Mouse (Mus musculus): ENCODE data around the gene Gm17651. TPM values are rescaled to one million over a fixed set of nuclear protein-coding genes. Genes with fewer than 3 reads are reported as not detected.

Gm17651 gene
- not detected in 2 replicates for polyA plus RNA-seq (2014; fragmentation: Nextera tagmentation; extraction: Ambion mirVana)

- no peak for TF ChIP-seq CTCF (IDR thresholded peaks at IDR 0.05; ENCODE audit: low read depth)
- no peak within 1 kb of the TSS for H3K4me3 ChIP-seq (ENCODE audit: low read depth, low read length)
- no peak within 1 kb of the TSS for H3K9ac ChIP-seq
- ATAC-seq (ENCODE audit: insufficient read depth) (no peak), DNase-seq (no peak)
- H3K27me3 ChIP-seq (ENCODE audit: insufficient read depth, low read length) = no peaks in the 10 kb centered on the region
- H3K4me1 ChIP-seq (ENCODE audit: insufficient read depth) = no peaks in the 10 kb centered on the region
- no peak within 1 kb of the TSS for H3K27ac ChIP-seq (ENCODE audit: low read depth)
- 81% methylated on average over 7 of the region's 7 CpGs for WGBS
- no peaks in the 10 kb centered on the region for H3K9me3 ChIP-seq (ENCODE audit: low read depth, low read length)
- no peak within 1 kb of the TSS for H3K4me2 ChIP-seq
- H3K36me3 ChIP-seq (ENCODE audit: insufficient read depth) = 0 out of 2 replicates have a peak, but pooled peaks cover 10% of the 10 kb centered on the region
These were observed at the start of gene Gm17651 for GRCm38 (mm10) chr3:97674644-97675110. Gene Gm17651 (minus strand): TSS chr3:97674694.

DNA sequence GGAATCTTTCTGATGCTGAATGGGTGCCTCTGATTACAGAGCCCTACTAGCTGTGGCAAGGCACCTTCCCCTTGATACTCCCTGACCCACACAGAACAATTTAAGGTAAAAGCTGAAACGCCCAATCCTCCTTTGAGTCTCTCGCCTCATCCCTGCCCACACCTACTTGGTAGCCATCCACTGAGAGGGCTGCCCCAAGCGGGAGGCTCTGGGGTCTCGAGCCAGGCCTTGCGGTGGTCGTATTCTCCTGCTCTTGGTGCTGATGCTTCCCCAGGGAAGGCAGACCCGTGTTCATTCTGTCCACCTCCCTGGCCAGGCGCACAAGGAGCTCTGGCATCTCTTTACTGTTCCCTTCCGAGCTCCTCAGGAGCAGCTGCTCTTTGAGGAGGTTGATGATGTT is 44.6 kb upstream of the Gm17651 start:
- no peak overlapping the region for H3K27ac ChIP-seq (ENCODE audit: low read depth)
- ATAC-seq (ENCODE audit: insufficient read depth) (no peak), DNase-seq (no peak)
- no peaks in the 10 kb centered on the region for H3K27me3 ChIP-seq (ENCODE audit: insufficient read depth, low read length)
- no peak overlapping the region for H3K4me3 ChIP-seq (ENCODE audit: low read depth, low read length)
- 73% methylated on average over 9 of the region's 9 CpGs for WGBS
- no peaks in the 10 kb centered on the region for H3K4me1 ChIP-seq (ENCODE audit: insufficient read depth)
- no peaks in the 10 kb centered on the region for H3K36me3 ChIP-seq (ENCODE audit: insufficient read depth)
- TF ChIP-seq CTCF (IDR thresholded peaks at IDR 0.05; ENCODE audit: low read depth) = no peak
- no peak overlapping the region for H3K4me2 ChIP-seq
- H3K9ac ChIP-seq = no peak overlapping the region
- H3K9me3 ChIP-seq (ENCODE audit: low read depth, low read length) = peaks cover 8% of the 10 kb centered on the region; the same call in 1 of the 2 replicates

DNA sequence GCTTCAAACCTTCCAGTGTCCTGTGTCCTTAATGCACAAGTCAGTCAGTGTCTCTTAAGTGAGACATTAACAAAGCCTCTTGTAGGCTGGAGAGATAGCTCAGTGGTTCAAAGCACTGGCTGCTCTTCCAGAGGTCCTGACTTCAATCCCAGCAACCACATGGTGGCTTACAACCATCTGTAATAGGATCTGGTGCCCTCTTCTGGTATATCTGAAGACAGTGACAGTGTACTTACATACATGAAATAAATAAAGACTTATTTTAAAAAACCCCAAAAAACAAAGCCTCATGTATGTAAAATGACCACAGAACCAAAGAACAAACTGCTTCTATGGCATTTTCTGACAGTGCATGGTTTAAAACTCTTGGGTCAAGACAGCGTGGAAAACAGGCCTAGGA is 41.4 kb upstream of the Gm17651 start:
- WGBS = 83% methylated on average over 1 of the region's 1 CpGs
- H3K9me3 ChIP-seq (ENCODE audit: low read depth, low read length) = no peaks in the 10 kb centered on the region
- ATAC-seq (ENCODE audit: insufficient read depth) = no peak
- no peak overlapping the region for H3K4me2 ChIP-seq
- no peak overlapping the region for H3K27ac ChIP-seq (ENCODE audit: low read depth)
- no peak for DNase-seq
- TF ChIP-seq CTCF (IDR thresholded peaks at IDR 0.05; ENCODE audit: low read depth) = no peak
- H3K9ac ChIP-seq = no peak overlapping the region
- H3K4me1 ChIP-seq (ENCODE audit: insufficient read depth) = no peaks in the 10 kb centered on the region
- H3K36me3 ChIP-seq (ENCODE audit: insufficient read depth) = no peaks in the 10 kb centered on the region
- no peak overlapping the region for H3K4me3 ChIP-seq (ENCODE audit: low read depth, low read length)
- H3K27me3 ChIP-seq (ENCODE audit: insufficient read depth, low read length) = no peaks in the 10 kb centered on the region

- ATAC-seq (ENCODE audit: insufficient read depth) (no peak), DNase-seq (no peak)
- 38% methylated on average over 5 of the region's 5 CpGs for WGBS
- no peak for TF ChIP-seq CTCF (IDR thresholded peaks at IDR 0.05; ENCODE audit: low read depth)
- Histone ChIP-seq H3K27ac (ENCODE audit: low read depth) (no peak overlapping the region), H3K4me3 (ENCODE audit: low read depth, low read length) (no peak overlapping the region), H3K9me3 (ENCODE audit: low read depth, low read length) (no peaks in the 10 kb centered on the region), H3K4me1 (ENCODE audit: insufficient read depth) (no peaks in the 10 kb centered on the region), H3K4me2 (no peak overlapping the region), H3K36me3 (ENCODE audit: insufficient read depth) (no peaks in the 10 kb centered on the region), H3K27me3 (ENCODE audit: insufficient read depth, low read length) (no peaks in the 10 kb centered on the region), H3K9ac (no peak overlapping the region)
These were observed 36.4 kb upstream of the Gm17651 start for GRCm38 (mm10) chr3:97710881-97711280.

DNA sequence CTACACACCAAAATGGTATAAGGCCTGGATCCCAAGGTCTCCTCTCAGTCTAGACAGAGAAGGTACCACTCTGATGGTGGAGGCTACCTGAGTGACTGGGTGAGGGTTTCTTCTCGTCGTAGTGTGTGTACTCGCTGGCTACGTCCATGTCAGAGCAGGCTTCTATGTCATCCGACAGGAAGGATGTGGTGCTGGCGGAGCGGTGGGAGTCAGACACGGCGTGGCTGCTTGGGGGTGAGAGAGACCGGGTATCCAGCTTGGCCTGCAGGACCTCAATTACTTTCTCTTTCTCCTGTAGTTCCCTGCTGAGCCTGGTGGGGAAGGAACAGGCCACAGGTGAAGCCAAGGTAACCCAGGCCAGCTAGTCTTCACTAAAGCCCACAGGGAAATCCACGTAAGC is 35.6 kb upstream of the Gm17651 start:
- Histone ChIP-seq H3K9me3 (ENCODE audit: low read depth, low read length) (no peaks in the 10 kb centered on the region), H3K4me1 (ENCODE audit: insufficient read depth) (no peaks in the 10 kb centered on the region), H3K9ac (no peak overlapping the region), H3K27ac (ENCODE audit: low read depth) (no peak overlapping the region), H3K4me3 (ENCODE audit: low read depth, low read length) (no peak overlapping the region), H3K36me3 (ENCODE audit: insufficient read depth) (no peaks in the 10 kb centered on the region), H3K27me3 (ENCODE audit: insufficient read depth, low read length) (no peaks in the 10 kb centered on the region), H3K4me2 (no peak overlapping the region)
- 87% methylated on average over 11 of the region's 11 CpGs for WGBS
- ATAC-seq (ENCODE audit: insufficient read depth) = no peak
- no peak for DNase-seq
- TF ChIP-seq CTCF (IDR thresholded peaks at IDR 0.05; ENCODE audit: low read depth) = no peak

GRCm38 (mm10) chr3:97706561-97706960 is 32.1 kb upstream of the Gm17651 start:
- H3K4me2 ChIP-seq = no peak overlapping the region
- no peaks in the 10 kb centered on the region for H3K4me1 ChIP-seq (ENCODE audit: insufficient read depth)
- H3K27me3 ChIP-seq (ENCODE audit: insufficient read depth, low read length) = no peaks in the 10 kb centered on the region
- H3K27ac ChIP-seq (ENCODE audit: low read depth) = no peak overlapping the region
- DNase-seq (no peak), ATAC-seq (ENCODE audit: insufficient read depth) (no peak)
- 85% methylated on average over 4 of the region's 4 CpGs for WGBS
- no peaks in the 10 kb centered on the region for H3K9me3 ChIP-seq (ENCODE audit: low read depth, low read length)
- H3K4me3 ChIP-seq (ENCODE audit: low read depth, low read length) = no peak overlapping the region
- TF ChIP-seq CTCF (IDR thresholded peaks at IDR 0.05; ENCODE audit: low read depth) = no peak
- no peaks in the 10 kb centered on the region for H3K36me3 ChIP-seq (ENCODE audit: insufficient read depth)
- H3K9ac ChIP-seq = no peak overlapping the region

DNA sequence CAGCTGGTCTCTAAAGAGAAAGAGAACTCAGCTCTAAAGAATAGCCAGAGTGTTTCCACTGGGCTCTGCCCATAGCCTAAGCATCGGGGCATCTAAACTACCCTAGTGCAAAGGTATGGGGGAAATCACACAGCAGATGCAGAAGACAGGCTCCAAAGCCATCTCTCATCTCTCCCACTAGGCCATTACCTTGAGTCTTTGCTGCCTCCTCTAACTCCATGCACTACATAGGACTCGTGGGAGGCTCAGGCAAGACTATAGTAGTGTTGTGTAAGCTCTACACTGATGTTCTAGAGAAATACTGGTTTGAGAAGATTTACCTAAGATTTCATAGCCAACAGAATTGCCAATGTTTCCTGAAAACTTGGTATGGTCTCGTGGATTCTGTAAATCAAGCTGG is 31.0 kb upstream of the Gm17651 start:
- TF ChIP-seq CTCF (IDR thresholded peaks at IDR 0.05; ENCODE audit: low read depth) = no peak
- no peaks in the 10 kb centered on the region for H3K27me3 ChIP-seq (ENCODE audit: insufficient read depth, low read length)
- H3K9me3 ChIP-seq (ENCODE audit: low read depth, low read length) = no peaks in the 10 kb centered on the region
- H3K36me3 ChIP-seq (ENCODE audit: insufficient read depth) = no peaks in the 10 kb centered on the region
- no peak overlapping the region for H3K4me3 ChIP-seq (ENCODE audit: low read depth, low read length)
- DNase-seq (no peak), ATAC-seq (ENCODE audit: insufficient read depth) (no peak)
- no peak overlapping the region for H3K9ac ChIP-seq
- H3K4me2 ChIP-seq = no peak overlapping the region
- H3K4me1 ChIP-seq (ENCODE audit: insufficient read depth) = no peaks in the 10 kb centered on the region
- WGBS = 82% methylated on average over 3 of the region's 3 CpGs
- H3K27ac ChIP-seq (ENCODE audit: low read depth) = no peak overlapping the region

Measured in lung, embryonic 14.5 days (tissue).